In genomic region chr4:12140592-12141062, GRCm38 (mm10) we compare ENCODE assay signal across 8 mouse cellular contexts. TPM values are rescaled to one million over a fixed set of nuclear protein-coding genes. Genes with fewer than 3 reads are reported as not detected.
DNase-seq lines count a peak whose midpoint lies in the region; ATAC-seq and TF ChIP-seq lines count a peak whose summit lies in the region.
"Not testable (repeated sequence)": the region's sequence is repeated elsewhere in the genome, so short reads cannot be mapped to it uniquely, and the experiment has no call there.

No protein-coding gene starts in this region.

- H3K27me3 ChIP-seq in MEL (ENCODE audit: control insufficient read depth in 1 of 2, insufficient read depth in 2 of 2, low read length in 2 of 2); forebrain, embryonic 11.5 days (ENCODE audit: control insufficient read depth, insufficient read depth, low read length); kidney, embryonic 16.5 days (ENCODE audit: insufficient read depth, low read length); liver, embryonic 16.5 days (ENCODE audit: control insufficient read depth, insufficient read depth, low read depth, low read length); midbrain, postnatal 0 days (ENCODE audit: insufficient read depth, low read length): not testable (repeated sequence)

- TF ChIP-seq CTCF in MEL (IDR thresholded peaks at IDR 0.05 in 2 of 3, conservative IDR thresholded peaks at IDR 0.05 in 1 of 3; ENCODE audit: control insufficient read depth in 1 of 3, insufficient read depth in 1 of 3, low read depth in 2 of 3, low read length in 3 of 3, poor library complexity in 1 of 3, severe bottlenecking in 1 of 3); midbrain, postnatal 0 days (IDR thresholded peaks at IDR 0.05): not testable (repeated sequence)

- not testable (repeated sequence) for TF ChIP-seq RAD21 in MEL (IDR thresholded peaks at IDR 0.05; ENCODE audit: low read depth, low read length)

- peak overlapping the region; percentile 35 to 61; a peak in 3 of 4 replicates for H3K4me3 ChIP-seq in MEL (ENCODE audit: control insufficient read depth in 1 of 2, insufficient read depth in 1 of 2, low read depth in 2 of 2, low read length in 2 of 2)
- peak overlapping the region; percentile 26 for H3K4me3 ChIP-seq in forebrain, embryonic 11.5 days (ENCODE audit: low read depth, low read length)
- peak overlapping the region; percentile 42 for H3K4me3 ChIP-seq in kidney, embryonic 16.5 days (ENCODE audit: low read length)
- H3K4me3 ChIP-seq in liver, embryonic 16.5 days (ENCODE audit: low read depth, low read length) = peak overlapping the region; percentile 51
- peak overlapping the region; percentile 36 for H3K4me3 ChIP-seq in midbrain, postnatal 0 days (ENCODE audit: low read depth, low read length)

- not testable (repeated sequence) for H3K79me2 ChIP-seq in MEL (ENCODE audit: control insufficient read depth, insufficient read depth, low read length, poor library complexity)

- H3K9ac ChIP-seq in MEL (ENCODE audit: control insufficient read depth, low read depth, low read length, poor library complexity, severe bottlenecking) = peak overlapping the region; percentile 59
- H3K9ac ChIP-seq in forebrain, embryonic 11.5 days (ENCODE audit: low read length) = not testable (repeated sequence)
- H3K9ac ChIP-seq in kidney, embryonic 16.5 days (replicated peaks; ENCODE audit: low read length) = peak overlapping the region; percentile 38; the same call in 1 of the 2 replicates
- H3K9ac ChIP-seq in liver, embryonic 16.5 days (ENCODE audit: low read depth, low read length) = 0 out of 2 replicates have a peak overlapping the region, but pooled peaks have one; percentile 20
- H3K9ac ChIP-seq in midbrain, postnatal 0 days (replicated peaks; ENCODE audit: low read length, poor library complexity, severe bottlenecking) = 0 out of 2 replicates have a peak overlapping the region, but pooled peaks have one; percentile 33

- TF ChIP-seq POLR2A in MEL (IDR thresholded peaks at IDR 0.05; ENCODE audit: control insufficient read depth in 1 of 2, insufficient read depth in 1 of 2, low read depth in 1 of 2, low read length in 2 of 2, poor library complexity in 1 of 2) = not testable (repeated sequence)

- 25% methylated on average over 20 of the region's 40 CpGs for WGBS in forebrain, embryonic 11.5 days
- WGBS in kidney, embryonic 16.5 days = 11% methylated on average over 20 of the region's 40 CpGs
- 13% methylated on average over 20 of the region's 40 CpGs for WGBS in liver, embryonic 16.5 days (ENCODE audit: insufficient replicate concordance)
- 9% methylated on average over 20 of the region's 40 CpGs for WGBS in midbrain, postnatal 0 days

- not testable (repeated sequence) for H3K9me3 ChIP-seq in MEL (replicated peaks; ENCODE audit: insufficient read depth, low read length); forebrain, embryonic 11.5 days (ENCODE audit: control insufficient read depth, low read length); liver, embryonic 16.5 days (replicated peaks; ENCODE audit: control insufficient read depth, low read length); midbrain, postnatal 0 days (ENCODE audit: low read length)
- H3K9me3 ChIP-seq in kidney, embryonic 16.5 days (ENCODE audit: low read length) = peaks cover 11% of the 10 kb centered on the region

- peak overlapping the region; percentile 29; the same call in 1 of the 2 replicates for H3K4me2 ChIP-seq in forebrain, embryonic 11.5 days (ENCODE audit: low read depth, low read length, severe bottlenecking)
- H3K4me2 ChIP-seq in kidney, embryonic 16.5 days (replicated peaks; ENCODE audit: low read depth, low read length) = peak overlapping the region; percentile 53
- H3K4me2 ChIP-seq in liver, embryonic 16.5 days (ENCODE audit: low read depth, low read length) = peak overlapping the region; percentile 39; the same call in 1 of the 2 replicates
- peak overlapping the region; percentile 29; the same call in 1 of the 2 replicates for H3K4me2 ChIP-seq in midbrain, postnatal 0 days (ENCODE audit: low read depth, low read length, poor library complexity, severe bottlenecking)

- not testable (repeated sequence) for TF ChIP-seq EP300 in MEL (IDR thresholded peaks at IDR 0.05; ENCODE audit: low read depth in 1 of 2, low read length in 2 of 2)

- intact Hi-C loops in heart, postnatal 36 days (cut with DNase I) = not testable (repeated sequence)

- not testable (repeated sequence) for H3K36me3 ChIP-seq in MEL (ENCODE audit: control insufficient read depth in 1 of 2, insufficient read depth in 2 of 2, low read length in 2 of 2); forebrain, embryonic 11.5 days (ENCODE audit: control insufficient read depth, insufficient read depth, low read length); kidney, embryonic 16.5 days (ENCODE audit: insufficient read depth, low read length); liver, embryonic 16.5 days (ENCODE audit: control insufficient read depth, insufficient read depth); midbrain, postnatal 0 days (ENCODE audit: insufficient read depth, low read length)

- not testable (repeated sequence) for H3K27ac ChIP-seq in MEL (ENCODE audit: control insufficient read depth, low read depth, low read length); forebrain, embryonic 11.5 days (ENCODE audit: low read depth, low read length); kidney, embryonic 16.5 days (ENCODE audit: low read length); liver, embryonic 16.5 days (ENCODE audit: low read length); midbrain, postnatal 0 days (ENCODE audit: low read depth, low read length)

- ATAC-seq in forebrain, embryonic 11.5 days (replicated peaks; ENCODE audit: low FRiP score) = peak; percentile 88
- peak; percentile 92 for ATAC-seq in kidney, embryonic 16.5 days (ENCODE audit: low FRiP score, low TSS enrichment)
- ATAC-seq in liver, embryonic 16.5 days (ENCODE audit: low read depth) = peak; percentile 81
- peak; percentile 85 for ATAC-seq in midbrain, postnatal 0 days (ENCODE audit: low FRiP score)

- not testable (repeated sequence) for H3K4me1 ChIP-seq in MEL (ENCODE audit: control insufficient read depth in 1 of 2, insufficient read depth in 2 of 2, low read length in 2 of 2); forebrain, embryonic 11.5 days (replicated peaks; ENCODE audit: control insufficient read depth, insufficient read depth, low read length); kidney, embryonic 16.5 days (ENCODE audit: insufficient read depth, low read length); liver, embryonic 16.5 days (ENCODE audit: control insufficient read depth, low read depth, low read length); midbrain, postnatal 0 days (ENCODE audit: insufficient read depth, low read length)

- DNase-seq in MEL (ENCODE audit: low read depth, low spot score) = peak; percentile 18
- peak; percentile 26 for DNase-seq in cerebellum, adult 8-10 months
- not testable (repeated sequence) for DNase-seq in forebrain, embryonic 11.5 days (ENCODE audit: low spot score)
- DNase-seq in heart, postnatal 36 days = peak; percentile 16 to 27
- DNase-seq in midbrain, postnatal 0 days (ENCODE audit: low spot score) = peak; percentile 6
- peak; percentile 46 for DNase-seq in testis, postnatal 10 days (ENCODE audit: low spot score)

RNA-seq across cellular contexts. Expression of gene Rbm12b1, which starts 0.6 kb away (rescaled TPM):
- 4.3 and 4.9 TPM in 2 replicates for total RNA-seq in MEL (2012; rRNA removed)
- 1 to 10 TPM in 1 of 2 experiments, not detected in 1; 3.0 TPM for polyA plus RNA-seq in MEL (2012; ENCODE audit: insufficient read depth in 1 of 2, insufficient read length in 2 of 2, low read depth in 1 of 2, low replicate concordance in 2 of 2, missing spikeins in 1 of 2)
- polyA plus RNA-seq in forebrain, embryonic 11.5 days (2014; fragmentation: Nextera tagmentation; extraction: Ambion mirVana) = 8.1 and 9.1 TPM in 2 replicates
- total RNA-seq in heart, postnatal 36 days (2021) = 1 to 10 TPM; 5.4 to 9.4 TPM
- polyA plus RNA-seq in kidney, embryonic 16.5 days (2015; fragmentation: Nextera tagmentation; extraction: Ambion mirVana) = 6.4 TPM in 2 replicates
- 1.9 and 2.6 TPM in 2 replicates for polyA plus RNA-seq in liver, embryonic 16.5 days (2015; fragmentation: Nextera tagmentation; extraction: Ambion mirVana)
- 9.9 and 24.3 TPM in 2 replicates for total RNA-seq in midbrain, postnatal 0 days (2014; rRNA removed)
- 3.4 and 5.3 TPM in 2 replicates for polyA plus RNA-seq in midbrain, postnatal 0 days (2015; fragmentation: Nextera tagmentation; extraction: Ambion mirVana)

RNA-seq across cellular contexts. Expression of gene Fam92a, which starts 31.2 kb away (rescaled TPM):
- not detected in 2 replicates for total RNA-seq in MEL (2012; rRNA removed)
- polyA plus RNA-seq in MEL (2012; ENCODE audit: insufficient read depth in 1 of 2, insufficient read length in 2 of 2, low read depth in 1 of 2, low replicate concordance in 2 of 2, missing spikeins in 1 of 2) = under 1 TPM in 1 of 2 experiments, not detected in 1; 0.21 TPM
- 89.9 and 116 TPM in 2 replicates for polyA plus RNA-seq in forebrain, embryonic 11.5 days (2014; fragmentation: Nextera tagmentation; extraction: Ambion mirVana)
- total RNA-seq in heart, postnatal 36 days (2021) = 10 to 100 TPM; 20.1 to 22.7 TPM
- 63.6 and 75.5 TPM in 2 replicates for polyA plus RNA-seq in kidney, embryonic 16.5 days (2015; fragmentation: Nextera tagmentation; extraction: Ambion mirVana)
- polyA plus RNA-seq in liver, embryonic 16.5 days (2015; fragmentation: Nextera tagmentation; extraction: Ambion mirVana) = 12.3 and 14.5 TPM in 2 replicates
- 76.0 and 79.8 TPM in 2 replicates for total RNA-seq in midbrain, postnatal 0 days (2014; rRNA removed)
- polyA plus RNA-seq in midbrain, postnatal 0 days (2015; fragmentation: Nextera tagmentation; extraction: Ambion mirVana) = 125 and 143 TPM in 2 replicates

RNA-seq across cellular contexts. Expression of gene Rbm12b2, which starts 51.4 kb away (rescaled TPM):
- total RNA-seq in MEL (2012; rRNA removed) = 7.3 and 8.8 TPM in 2 replicates
- polyA plus RNA-seq in MEL (2012; ENCODE audit: insufficient read depth in 1 of 2, insufficient read length in 2 of 2, low read depth in 1 of 2, low replicate concordance in 2 of 2, missing spikeins in 1 of 2) = 1 to 10 TPM in 1 of 2 experiments, not detected in 1; 5.3 TPM
- 18.4 and 20.3 TPM in 2 replicates for polyA plus RNA-seq in forebrain, embryonic 11.5 days (2014; fragmentation: Nextera tagmentation; extraction: Ambion mirVana)
- 1 to 10 TPM; 5.0 to 6.3 TPM for total RNA-seq in heart, postnatal 36 days (2021)
- 10.7 and 12.5 TPM in 2 replicates for polyA plus RNA-seq in kidney, embryonic 16.5 days (2015; fragmentation: Nextera tagmentation; extraction: Ambion mirVana)
- 2.8 and 3.6 TPM in 2 replicates for polyA plus RNA-seq in liver, embryonic 16.5 days (2015; fragmentation: Nextera tagmentation; extraction: Ambion mirVana)
- total RNA-seq in midbrain, postnatal 0 days (2014; rRNA removed) = 16.1 and 19.2 TPM in 2 replicates
- polyA plus RNA-seq in midbrain, postnatal 0 days (2015; fragmentation: Nextera tagmentation; extraction: Ambion mirVana) = 7.6 and 10.3 TPM in 2 replicates

Comparison
In these comparisons a context has a peak if more than half of its experiments do, and no peak if none do; other contexts are left out.
1. RNA of gene Fam92a, which starts 31.2 kb away (polyA plus RNA-seq): 125 to 143 TPM in midbrain, postnatal 0 days, 89.9 to 116 TPM in forebrain, embryonic 11.5 days, 63.6 to 75.5 TPM in kidney, embryonic 16.5 days and 12.3 to 14.5 TPM in liver, embryonic 16.5 days; 0.21 TPM in MEL; every median in the first group is over 10 times any median in the second.
2. Peak in every context shown above with its lines, with median percentiles within 50 percentile points of each other: H3K4me3 ChIP-seq, ATAC-seq and H3K4me2 ChIP-seq.